Mouse (Mus musculus) midbrain, postnatal 0 days (tissue): Measurements from ENCODE around the gene Tnfsf8. TPM values are rescaled to one million over a fixed set of nuclear protein-coding genes. Genes with fewer than 3 reads are reported as not detected.

Experiments used
- ATAC-seq: fragments of 200-750 bp; cut with Nextera tagmentation; 2 replicates; pipeline ENCODE4 v1.8.0; 2017; ENCODE audit warnings: moderate number of reproducible peaks, mild to moderate bottlenecking, moderate TSS enrichment, moderate library complexity; ENCODE audit not compliant: low FRiP score
- DNase-seq: peaks from one replicate; pipeline ENCODE4 v3.0.0-alpha.2; 2015; ENCODE audit warnings: low spot score
- H3K27ac ChIP-seq: fragments of 300-500 bp; sonication (generic); 2 replicates; pipeline ENCODE4 v1.5.1; 2014; ENCODE audit warnings: low read depth, mild to moderate bottlenecking, low read length, mixed read lengths
- H3K27me3 ChIP-seq: fragments of 300-500 bp; sonication (generic); 2 replicates; pipeline ENCODE4 v1.6.1; 2014; ENCODE audit warnings: low read length, control low read depth, mixed read lengths; ENCODE audit not compliant: insufficient read depth
- H3K36me3 ChIP-seq: fragments of 300-500 bp; sonication (generic); 2 replicates; pipeline ENCODE4 v1.6.1; 2014; ENCODE audit warnings: low read length, control low read depth, mixed read lengths; ENCODE audit not compliant: insufficient read depth
- H3K4me1 ChIP-seq: fragments of 300-500 bp; sonication (generic); 2 replicates; pipeline ENCODE4 v1.6.1; 2014; ENCODE audit warnings: mild to moderate bottlenecking, control low read depth, antibody characterized with exemption, low read length, mixed read lengths; ENCODE audit not compliant: insufficient read depth
- H3K4me2 ChIP-seq: fragments of 300-500 bp; sonication (generic); 2 replicates; pipeline ENCODE4 v1.6.1; 2014; ENCODE audit warnings: low read depth, mild to moderate bottlenecking, low read length, mixed read lengths; ENCODE audit not compliant: poor library complexity, severe bottlenecking
- H3K4me3 ChIP-seq: fragments of 300-500 bp; sonication (generic); 2 replicates; pipeline ENCODE4 v1.5.1; 2014; ENCODE audit warnings: low read depth, mild to moderate bottlenecking, low read length, moderate library complexity
- H3K9ac ChIP-seq: fragments of 300-500 bp; sonication (generic); replicated peaks from 2 replicates; pipeline ENCODE4 v1.6.1; 2014; ENCODE audit warnings: mild to moderate bottlenecking, low read length, moderate library complexity, mixed read lengths; ENCODE audit not compliant: poor library complexity, severe bottlenecking
- H3K9me3 ChIP-seq: fragments of 300-500 bp; sonication (generic); 2 replicates; pipeline ENCODE4 v1.6.1; 2016; ENCODE audit warnings: low read length, control low read depth
- CTCF ChIP-seq: IDR thresholded peaks from 2 replicates; pipeline ENCODE4 v1.5.1; 2016; ENCODE audit warnings: antibody characterized with exemption, mild to moderate bottlenecking
- WGBS: fragments of 180-500 bp; shearing (Covaris S2); extraction: QIAGEN DNeasy Blood & Tissue Kit; methylation state at CpG from one replicate; pipeline ENCODE4 v1.1.7; 2014; 5-methylcytosine and 5-hydroxymethylcytosine counted together
- polyA plus RNA-seq: library from polyadenylated mRNA; unstranded; fragments of >200 nt; fragmentation: Nextera tagmentation; extraction: Ambion mirVana; gene quantifications from 2 replicates; pipeline ENCODE4 v1.2.1, GENCODE M21; 2015
- total RNA-seq: library from RNA; depleted of rRNA; stranded (reverse); fragments of >200 nt; gene quantifications from 2 replicates; pipeline ENCODE4 v1.2.3, GENCODE M21; 2014

Gene Tnfsf8
- total and polyA plus RNA-seq, 2 experiments from 2014 or later, result not detected

GRCm38 (mm10) chr4:63823136-63823535 is 38.0 kb downstream of the Tnfsf8 start:
- Histone ChIP-seq H3K9ac (no peak overlapping the region), H3K4me1 (no peaks in the 10 kb centered on the region), H3K9me3 (no peaks in the 10 kb centered on the region), H3K27ac (no peak overlapping the region), H3K27me3 (no peaks in the 10 kb centered on the region), H3K36me3 (no peaks in the 10 kb centered on the region), H3K4me3 (no peak overlapping the region), H3K4me2 (no peak overlapping the region)
- TF ChIP-seq CTCF, result no peak
- DNase-seq, result no peak
- ATAC-seq, result no peak
- 80% methylated on average over 4 of the region's 4 CpGs for WGBS

- H3K4me2 ChIP-seq, result no peak overlapping the region
- H3K4me3 ChIP-seq, result no peak overlapping the region
- no peak overlapping the region for H3K9ac ChIP-seq
- no peaks in the 10 kb centered on the region for H3K27me3 ChIP-seq
- H3K36me3 ChIP-seq, result no peaks in the 10 kb centered on the region
- H3K9me3 ChIP-seq, result no peaks in the 10 kb centered on the region
- no peak for TF ChIP-seq CTCF
- H3K27ac ChIP-seq, result no peak overlapping the region
- ATAC-seq (no peak), DNase-seq (no peak)
- H3K4me1 ChIP-seq, result no peaks in the 10 kb centered on the region
Observed at GRCm38 (mm10) chr4:63817505-63817904, 43.6 kb downstream of the Tnfsf8 start.

GRCm38 (mm10) chr4:63815668-63816067 is 45.5 kb downstream of the Tnfsf8 start:
- whole genome bisulfite sequencing, result 91% methylated on average over 2 of the region's 2 CpGs
- no peak overlapping the region for H3K4me3 ChIP-seq
- H3K36me3 ChIP-seq, result no peaks in the 10 kb centered on the region
- H3K4me2 ChIP-seq, result no peak overlapping the region
- ATAC-seq (no peak), DNase-seq (no peak)
- no peak overlapping the region for H3K9ac ChIP-seq
- no peak for TF ChIP-seq CTCF
- no peaks in the 10 kb centered on the region for H3K9me3 ChIP-seq
- H3K4me1 ChIP-seq, result no peaks in the 10 kb centered on the region
- H3K27ac ChIP-seq, result no peak overlapping the region
- H3K27me3 ChIP-seq, result no peaks in the 10 kb centered on the region

- no peak for TF ChIP-seq CTCF
Observed at GRCm38 (mm10) chr4:63798083-63798482, 63.1 kb downstream of the Tnfsf8 start.

GRCm38 (mm10) chr4:63796527-63796926 is 64.6 kb downstream of the Tnfsf8 start:
- H3K27me3 ChIP-seq, result no peaks in the 10 kb centered on the region
- no peak for TF ChIP-seq CTCF
- no peak overlapping the region for H3K4me3 ChIP-seq
- no peak overlapping the region for H3K4me2 ChIP-seq
- H3K9ac ChIP-seq, result no peak overlapping the region
- H3K9me3 ChIP-seq, result no peaks in the 10 kb centered on the region
- no peaks in the 10 kb centered on the region for H3K4me1 ChIP-seq
- ATAC-seq, result no peak
- no peaks in the 10 kb centered on the region for H3K36me3 ChIP-seq
- no peak for DNase-seq
- H3K27ac ChIP-seq, result no peak overlapping the region
- 100% methylated on average over 1 of the region's 1 CpGs for WGBS

More at GRCm38 (mm10) chr4:63798083-63798482, 63.1 kb downstream of the Tnfsf8 start:
- no peak overlapping the region for H3K4me3 ChIP-seq
- no peaks in the 10 kb centered on the region for H3K27me3 ChIP-seq
- no peak overlapping the region for H3K9ac ChIP-seq
- H3K9me3 ChIP-seq, result no peaks in the 10 kb centered on the region
- no peak for DNase-seq
- ATAC-seq, result no peak
- no peak overlapping the region for H3K4me2 ChIP-seq
- no peaks in the 10 kb centered on the region for H3K36me3 ChIP-seq
- 86% methylated on average over 1 of the region's 1 CpGs for WGBS
- no peaks in the 10 kb centered on the region for H3K4me1 ChIP-seq
- H3K27ac ChIP-seq, result no peak overlapping the region

GRCm38 (mm10) chr4:63792328-63792727 is 68.8 kb downstream of the Tnfsf8 start:
- no peak overlapping the region for H3K4me2 ChIP-seq
- 96% methylated on average over 3 of the region's 3 CpGs for WGBS
- H3K4me3 ChIP-seq, result no peak overlapping the region
- H3K36me3 ChIP-seq, result no peaks in the 10 kb centered on the region
- no peak overlapping the region for H3K9ac ChIP-seq
- TF ChIP-seq CTCF, result no peak
- H3K9me3 ChIP-seq, result no peaks in the 10 kb centered on the region
- H3K27ac ChIP-seq, result no peak overlapping the region
- DNase-seq (no peak), ATAC-seq (no peak)
- no peaks in the 10 kb centered on the region for H3K4me1 ChIP-seq
- no peaks in the 10 kb centered on the region for H3K27me3 ChIP-seq
